Mouse (Mus musculus) left cerebral cortex, adult 2 months (tissue): Measurements from ENCODE around the gene Rabac1. TPM values are rescaled to one million over a fixed set of nuclear protein-coding genes. Genes with fewer than 3 reads are reported as not detected.

Experiments used
- DNase-seq, 2 experiments: peaks; one replicate each; pipeline ENCODE4 v3.0.0; 2021 to 2022; ENCODE audit warnings: low spot score in 2 of 2, mixed read lengths in 1 of 2; ENCODE audit errors: extremely low spot score in 1 of 2
- H3K27ac ChIP-seq: fragments of 200-600 bp; 2 replicates; pipeline ENCODE4 v1.8.1; 2022
- H3K4me3 ChIP-seq: fragments of 200-600 bp; 2 replicates; pipeline ENCODE4 v1.8.1; 2022
- CTCF ChIP-seq: fragments of 200-600 bp; IDR thresholded peaks from 2 replicates; pipeline ENCODE4 v1.8.1; 2022; ENCODE audit warnings: antibody characterized with exemption, mild to moderate bottlenecking, moderate library complexity
- intact Hi-C: fragments of 180-260 bp; cut with DNase I; formaldehyde crosslinking; loops from one replicate; pipeline ENCODE4 v1.15.1; 2025
- total RNA-seq, 2 experiments: library from RNA; stranded (reverse); gene quantifications; 2 replicates each; pipeline ENCODE4 v1.2.3; 2021

Gene Rabac1
- total RNA-seq, 2 experiments from 2014 or later, result 287 TPM

- intact Hi-C loops, result loop anchor here (5.0 kb wide), 1 partner anchor 262 kb away; the partner anchor contains the start of gene Gsk3a
- no peak for DNase-seq
- peak; percentile 90 for TF ChIP-seq CTCF
- H3K4me3 ChIP-seq, result no peak overlapping the region
- H3K27ac ChIP-seq, result no peak overlapping the region
Observed at GRCm38 (mm10) chr7:24974893-24975595, 2.5 kb upstream of the Rabac1 start.

GRCm38 (mm10) chr7:24973902-24974301 lies 1.3 kb upstream of the Rabac1 start:
- no peak overlapping the region for H3K4me3 ChIP-seq
- intact Hi-C loops, result loop anchor here (5.0 kb wide), 1 partner anchor 263 kb away; the partner anchor contains the start of gene Gsk3a
- H3K27ac ChIP-seq, result no peak overlapping the region
- no peak for TF ChIP-seq CTCF
- no peak for DNase-seq

- no peak for DNase-seq
- intact Hi-C loops, result loop anchor here (5.0 kb wide), 1 partner anchor 264 kb away; the partner anchor contains the start of gene Gsk3a
- TF ChIP-seq CTCF, result no peak
- Histone ChIP-seq H3K4me3 (no peak overlapping the region), H3K27ac (no peak overlapping the region)
Observed at GRCm38 (mm10) chr7:24973208-24973607, 654 bp upstream of the Rabac1 start.

GRCm38 (mm10) chr7:24971261-24971971 lies 1.1 kb downstream of the Rabac1 start:
- TF ChIP-seq CTCF, result peak; percentile 54
- DNase-seq, result no peak
- Histone ChIP-seq H3K4me3 (peak overlapping the region; percentile 73), H3K27ac (peak overlapping the region; percentile 97)
- intact Hi-C loops, result loop anchor here (5.0 kb wide), 1 partner anchor 266 kb away; the partner anchor contains the start of gene Gsk3a

GRCm38 (mm10) chr7:24970341-24970740 lies 2.2 kb downstream of the Rabac1 start:
- Histone ChIP-seq H3K27ac (no peak overlapping the region; the same call in 1 of the 2 replicates), H3K4me3 (no peak overlapping the region)
- no peak for DNase-seq
- intact Hi-C loops, result loop anchor here (5.0 kb wide), 1 partner anchor 267 kb away; the partner anchor contains the start of gene Gsk3a
- no peak for TF ChIP-seq CTCF

- TF ChIP-seq CTCF, result no peak
- Histone ChIP-seq H3K27ac (no peak overlapping the region; the same call in 1 of the 2 replicates), H3K4me3 (no peak overlapping the region)
- intact Hi-C loops, result loop anchor here (5.0 kb wide), 2 partner anchors 153 to 267 kb away; partner anchors contain the start of gene Gsk3a
- peak in 1 of 2 experiments; percentile 66 for DNase-seq
Observed at GRCm38 (mm10) chr7:24969805-24970204, 2.7 kb downstream of the Rabac1 start.

GRCm38 (mm10) chr7:24968463-24968862 lies 4.1 kb downstream of the Rabac1 start:
- intact Hi-C loops, result loop anchor here (5.0 kb wide), 1 partner anchor 151 kb away; no protein-coding TSS in a partner anchor
- no peak for TF ChIP-seq CTCF

GRCm38 (mm10) chr7:24967966-24968365 lies 4.6 kb downstream of the Rabac1 start:
- TF ChIP-seq CTCF, result no peak
- H3K4me3 ChIP-seq, result no peak overlapping the region
- DNase-seq, result no peak
- intact Hi-C loops, result loop anchor here (5.0 kb wide), 1 partner anchor 151 kb away; no protein-coding TSS in a partner anchor
- no peak overlapping the region for H3K27ac ChIP-seq

More at GRCm38 (mm10) chr7:24968463-24968862, 4.1 kb downstream of the Rabac1 start:
- no peak for DNase-seq
- Histone ChIP-seq H3K27ac (no peak overlapping the region), H3K4me3 (no peak overlapping the region)

GRCm38 (mm10) chr7:24964897-24965535 lies 7.5 kb downstream of the Rabac1 start:
- TF ChIP-seq CTCF, result peak; percentile 71
- intact Hi-C loops, result loop anchor here (1.0 to 5.0 kb wide), 2 partner anchors 75 to 148 kb away; no protein-coding TSS in a partner anchor
- Histone ChIP-seq H3K4me3 (no peak overlapping the region), H3K27ac (no peak overlapping the region)
- DNase-seq, result peak; percentile 82 to 86

GRCm38 (mm10) chr7:24964288-24964687 lies 8.3 kb downstream of the Rabac1 start:
- no peak overlapping the region for H3K4me3 ChIP-seq
- no peak overlapping the region for H3K27ac ChIP-seq
- DNase-seq, result no peak
- intact Hi-C loops, result no loop called here
- no peak for TF ChIP-seq CTCF

GRCm38 (mm10) chr7:24955226-24955625 lies 17.3 kb downstream of the Rabac1 start:
- intact Hi-C loops, result no loop called here

More at GRCm38 (mm10) chr7:24955226-24955625, 17.3 kb downstream of the Rabac1 start:
- TF ChIP-seq CTCF, result no peak
- no peak overlapping the region for H3K27ac ChIP-seq
- DNase-seq, result no peak
- no peak overlapping the region for H3K4me3 ChIP-seq
